In genomic region chr11:90638312-90638830, GRCm38 (mm10) we compare ENCODE assay signal across 8 mouse cellular contexts. TPM values are rescaled to one million over a fixed set of nuclear protein-coding genes. Genes with fewer than 3 reads are reported as not detected.
DNase-seq lines count a peak whose midpoint lies in the region; ATAC-seq and TF ChIP-seq lines count a peak whose summit lies in the region.

No protein-coding gene starts in this region.

- ATAC-seq in forebrain, postnatal 0 days, result peak; percentile 72
- no peak; the same call in 1 of the 2 replicates for ATAC-seq in lung, embryonic 16.5 days (ENCODE audit: low read depth)

- peaks cover 18% of the 10 kb centered on the region for H3K4me1 ChIP-seq in E14TG2a.4 (replicated peaks; ENCODE audit: low read depth, low read length)
- H3K4me1 ChIP-seq in forebrain, postnatal 0 days (ENCODE audit: insufficient read depth), result peaks cover 8% of the 10 kb centered on the region; the same call in 1 of the 2 replicates
- H3K4me1 ChIP-seq in lung, embryonic 16.5 days (replicated peaks; ENCODE audit: control insufficient read depth, insufficient read depth, low read length), result peaks cover 11% of the 10 kb centered on the region
- H3K4me1 ChIP-seq in small intestine, adult 2 months (ENCODE audit: control insufficient read depth, insufficient read depth, insufficient read length, low read length), result peaks cover 4% of the 10 kb centered on the region; the same call in 1 of the 2 replicates

- H3K27me3 ChIP-seq in E14TG2a.4 (ENCODE audit: insufficient read depth, low read length), result no peaks in the 10 kb centered on the region
- no peaks in the 10 kb centered on the region for H3K27me3 ChIP-seq in forebrain, postnatal 0 days (ENCODE audit: insufficient read depth, low read length)
- H3K27me3 ChIP-seq in lung, embryonic 16.5 days (ENCODE audit: control insufficient read depth, insufficient read depth, low read depth, low read length), result no peaks in the 10 kb centered on the region
- H3K27me3 ChIP-seq in small intestine, adult 2 months (ENCODE audit: control insufficient read depth, insufficient read depth, low read length), result no peaks in the 10 kb centered on the region

- peak overlapping the region; percentile 95 for H3K27ac ChIP-seq in forebrain, postnatal 0 days (ENCODE audit: low read depth, low read length)
- peak overlapping the region; percentile 80 for H3K27ac ChIP-seq in lung, embryonic 16.5 days (ENCODE audit: low read length)
- peak overlapping the region; percentile 56 for H3K27ac ChIP-seq in small intestine, adult 2 months (ENCODE audit: insufficient read depth, low read depth, low read length)

- H3K9me3 ChIP-seq in E14TG2a.4 (ENCODE audit: low read length), result no peaks in the 10 kb centered on the region
- H3K9me3 ChIP-seq in forebrain, postnatal 0 days (ENCODE audit: low read length), result no peaks in the 10 kb centered on the region
- H3K9me3 ChIP-seq in lung, embryonic 16.5 days (ENCODE audit: control insufficient read depth, low read length), result no peaks in the 10 kb centered on the region

- WGBS in forebrain, postnatal 0 days, result under 1% methylated on average over 48 of the region's 54 CpGs
- 0% methylated on average over 52 of the region's 54 CpGs for WGBS in lung, embryonic 16.5 days
- WGBS in small intestine, adult 2 months, result under 1% methylated on average over 54 of the region's 54 CpGs

- no peak for TF ChIP-seq CTCF in E14TG2a.4 (conservative IDR thresholded peaks at IDR 0.05; ENCODE audit: low read length)
- no peak for TF ChIP-seq CTCF in forebrain, postnatal 0 days (IDR thresholded peaks at IDR 0.05; ENCODE audit: low read depth)
- no peak for TF ChIP-seq CTCF in small intestine, adult 2 months (IDR thresholded peaks at IDR 0.05; ENCODE audit: extremely low read depth, insufficient read length, insufficient replicate concordance, low read depth, low read length)

- H3K4me2 ChIP-seq in forebrain, postnatal 0 days (ENCODE audit: low read depth), result peak overlapping the region; percentile 72
- H3K4me2 ChIP-seq in lung, embryonic 16.5 days (ENCODE audit: low read depth, low read length), result peak overlapping the region; percentile 82

- no peak for TF ChIP-seq POLR2A in small intestine, adult 2 months (IDR thresholded peaks at IDR 0.05; ENCODE audit: low read depth, low read length)

- DNase-seq in gastrocnemius, postnatal 25 days, result peak; percentile 51
- DNase-seq in gastrocnemius, adult 8-10 months (ENCODE audit: low spot score in 2 of 2), result no peak
- DNase-seq in c-Kit-negative CD71-positive TER-119-positive erythroid progenitor cells, embryonic 14.5 days (ENCODE audit: low read depth, low spot score), result peak; percentile 60
- peak; percentile 58 for DNase-seq in forebrain, postnatal 0 days
- DNase-seq in kidney, adult 18-20 months, result peak; percentile 58

- peak overlapping the region; percentile 99 for H3K9ac ChIP-seq in forebrain, postnatal 0 days
- H3K9ac ChIP-seq in lung, embryonic 16.5 days (ENCODE audit: low read length), result peak overlapping the region; percentile 88

- H3K4me3 ChIP-seq in E14TG2a.4 (replicated peaks; ENCODE audit: low read length), result peak overlapping the region; percentile 91
- H3K4me3 ChIP-seq in forebrain, postnatal 0 days (ENCODE audit: low read depth, low read length), result peak overlapping the region; percentile 93
- peak overlapping the region; percentile 68 for H3K4me3 ChIP-seq in lung, embryonic 16.5 days (ENCODE audit: low read length)
- peak overlapping the region; percentile 84 for H3K4me3 ChIP-seq in small intestine, adult 2 months (ENCODE audit: low read depth, low read length)

- peaks cover 32% of the 10 kb centered on the region for H3K36me3 ChIP-seq in E14TG2a.4 (ENCODE audit: insufficient read depth, low read length)
- no peaks in the 10 kb centered on the region; the same call in 1 of the 2 replicates for H3K36me3 ChIP-seq in forebrain, postnatal 0 days (ENCODE audit: insufficient read depth)
- peaks cover 7% of the 10 kb centered on the region for H3K36me3 ChIP-seq in lung, embryonic 16.5 days (ENCODE audit: control insufficient read depth, insufficient read depth, low read length)
- H3K36me3 ChIP-seq in small intestine, adult 2 months (ENCODE audit: control insufficient read depth, insufficient read depth, low read length), result peaks cover 6% of the 10 kb centered on the region

RNA-seq across cellular contexts. Expression of gene Cox11, which starts 0.4 kb away (rescaled TPM):
- 10 to 100 TPM; 20.8 to 25.0 TPM for total RNA-seq in gastrocnemius, postnatal 25 days (2021)
- 10 to 100 TPM; 19.1 to 24.1 (median 21.0) TPM for total RNA-seq in gastrocnemius, adult 8-10 months (2022)
- total RNA-seq in forebrain, postnatal 0 days (2014; rRNA removed), result 21.4 and 22.5 TPM in 2 replicates
- 30.9 and 36.9 TPM in 2 replicates for polyA plus RNA-seq in forebrain, postnatal 0 days (2015; fragmentation: Nextera tagmentation; extraction: Ambion mirVana)
- polyA plus RNA-seq in lung, embryonic 16.5 days (2015; fragmentation: Nextera tagmentation; extraction: Ambion mirVana), result 27.2 and 29.3 TPM in 2 replicates
- 20.4 and 30.2 TPM in 2 replicates for polyA plus RNA-seq in small intestine, adult 2 months (2012; rRNA removed)

RNA-seq across cellular contexts. Expression of gene Stxbp4, which starts 0.5 kb away (rescaled TPM):
- total RNA-seq in gastrocnemius, postnatal 25 days (2021), result 10 to 100 TPM; 14.7 to 16.0 TPM
- 10 to 100 TPM; 12.8 to 17.7 (median 16.9) TPM for total RNA-seq in gastrocnemius, adult 8-10 months (2022)
- 9.2 and 10.5 TPM in 2 replicates for total RNA-seq in forebrain, postnatal 0 days (2014; rRNA removed)
- polyA plus RNA-seq in forebrain, postnatal 0 days (2015; fragmentation: Nextera tagmentation; extraction: Ambion mirVana), result 4.2 and 8.1 TPM in 2 replicates
- polyA plus RNA-seq in lung, embryonic 16.5 days (2015; fragmentation: Nextera tagmentation; extraction: Ambion mirVana), result 20.5 and 22.4 TPM in 2 replicates
- 0.27 and 0.44 TPM in 2 replicates for polyA plus RNA-seq in small intestine, adult 2 months (2012; rRNA removed)

RNA-seq across cellular contexts. Expression of gene Tom1l1, which starts 49.8 kb away (rescaled TPM):
- 10 to 100 TPM; 10.1 to 12.7 TPM for total RNA-seq in gastrocnemius, postnatal 25 days (2021)
- total RNA-seq in gastrocnemius, adult 8-10 months (2022), result 10 to 100 TPM; 12.3 to 18.3 (median 14.4) TPM
- total RNA-seq in forebrain, postnatal 0 days (2014; rRNA removed), result 11.5 and 12.5 TPM in 2 replicates
- polyA plus RNA-seq in forebrain, postnatal 0 days (2015; fragmentation: Nextera tagmentation; extraction: Ambion mirVana), result 12.5 and 16.2 TPM in 2 replicates
- 40.3 and 41.7 TPM in 2 replicates for polyA plus RNA-seq in lung, embryonic 16.5 days (2015; fragmentation: Nextera tagmentation; extraction: Ambion mirVana)
- polyA plus RNA-seq in small intestine, adult 2 months (2012; rRNA removed), result 5.4 and 9.7 TPM in 2 replicates

Comparison
In these comparisons a context has a peak if more than half of its experiments do, and no peak if none do; other contexts are left out.
1. DNase-seq: peak in gastrocnemius, postnatal 25 days (single experiment), c-Kit-negative CD71-positive TER-119-positive erythroid progenitor cells, embryonic 14.5 days (single experiment), forebrain, postnatal 0 days (single experiment) and kidney, adult 18-20 months (single experiment); none in gastrocnemius, adult 8-10 months (0 of 2).
2. Peak in every context shown above with its lines, with median percentiles within 50 percentile points of each other: H3K4me3 ChIP-seq and H3K27ac ChIP-seq.